Mouse (Mus musculus) embryo, embryonic 9.5 days (tissue): ENCODE measurements around the gene Ano1.

ENCODE experiments used
- DNase-seq: peaks from one replicate; pipeline ENCODE4 v3.0.0-alpha.2; 2017; ENCODE audit errors: extremely low spot score

The Ano1 gene

DNA sequence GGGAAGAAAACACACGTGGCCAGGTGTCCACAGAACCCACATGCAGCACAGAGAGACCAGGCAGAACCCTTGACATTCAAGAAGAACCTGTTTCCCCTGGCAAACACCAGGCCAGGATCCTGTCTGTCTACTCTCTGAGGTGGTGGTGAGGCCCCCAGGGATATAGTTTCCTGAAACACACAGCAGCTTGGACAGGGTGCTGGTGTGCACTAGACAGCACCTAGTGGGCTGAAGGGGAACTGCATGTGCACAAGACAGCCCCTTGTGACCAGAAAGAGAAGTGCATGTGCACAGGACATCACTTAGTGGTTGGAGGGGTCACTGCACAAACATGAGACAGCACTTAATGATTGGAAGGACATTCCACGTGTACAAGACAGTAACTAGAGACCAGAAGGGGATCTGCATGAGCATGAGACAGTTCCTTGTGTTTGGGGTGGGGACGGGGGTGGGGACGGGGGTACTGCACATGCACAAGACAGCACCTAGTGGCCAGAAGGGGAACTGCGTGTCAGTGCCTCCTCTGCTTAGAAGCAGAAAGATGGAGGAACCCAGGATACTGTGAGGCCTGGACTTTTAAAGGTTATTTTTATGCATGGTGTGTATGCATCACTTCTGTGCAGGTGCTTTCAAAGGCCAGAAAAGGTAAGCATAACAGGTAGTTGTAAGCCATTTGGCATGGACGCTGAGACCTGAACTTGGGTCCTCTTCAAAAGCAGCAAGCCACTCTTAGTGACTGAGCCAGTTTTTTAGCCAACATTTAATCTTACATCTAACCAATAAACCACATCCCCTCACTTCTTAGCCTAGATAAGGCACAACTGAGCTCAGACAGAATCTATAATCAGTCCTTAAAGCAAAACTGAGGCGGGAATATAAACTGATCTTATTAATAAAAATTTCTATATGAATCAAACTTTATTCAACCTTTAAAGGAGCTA is 54.7 kb downstream of the Ano1 start:
- peak; percentile 42 for DNase-seq

DNA sequence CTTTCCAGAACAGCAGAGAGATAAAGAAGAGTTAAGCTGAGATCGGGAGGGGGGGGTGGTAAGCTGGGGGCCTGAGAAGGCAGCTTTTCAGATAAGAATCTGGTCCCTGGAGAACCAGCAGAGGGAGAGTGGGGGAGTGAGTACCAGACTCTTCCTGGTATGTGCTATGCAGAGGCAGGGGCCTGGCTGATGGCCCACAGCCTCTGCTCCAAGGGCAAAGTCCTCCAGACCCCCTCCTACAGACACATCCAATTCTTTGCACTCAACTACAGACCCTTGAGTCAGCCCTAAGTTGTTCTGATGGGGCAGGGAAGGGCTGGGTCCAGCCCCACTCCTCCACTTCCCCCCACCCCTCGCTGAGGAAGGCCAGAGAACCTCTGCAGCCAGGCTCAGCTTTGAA is 61.9 kb downstream of the Ano1 start:
- DNase-seq, result no peak

DNA sequence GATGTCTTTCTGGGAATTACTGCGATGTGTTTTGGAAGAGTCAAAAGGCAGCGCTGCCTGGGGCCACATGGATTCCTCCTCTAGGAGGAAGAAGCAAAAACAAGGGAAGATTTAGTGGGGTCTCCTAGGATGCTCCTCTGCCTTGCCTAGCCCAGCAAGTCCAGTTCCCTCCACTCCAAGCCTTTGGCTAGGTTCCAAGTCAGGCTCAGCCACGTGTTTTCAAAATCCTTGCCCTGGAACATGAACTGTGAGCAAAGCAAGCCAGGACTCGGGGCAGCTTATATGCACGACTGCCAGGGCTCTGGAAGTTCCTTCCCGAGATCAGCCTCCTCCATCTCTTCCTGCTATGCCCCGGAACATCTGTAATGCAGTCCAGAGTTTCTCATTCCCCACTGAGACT is 62.6 kb downstream of the Ano1 start:
- no peak for DNase-seq

DNA sequence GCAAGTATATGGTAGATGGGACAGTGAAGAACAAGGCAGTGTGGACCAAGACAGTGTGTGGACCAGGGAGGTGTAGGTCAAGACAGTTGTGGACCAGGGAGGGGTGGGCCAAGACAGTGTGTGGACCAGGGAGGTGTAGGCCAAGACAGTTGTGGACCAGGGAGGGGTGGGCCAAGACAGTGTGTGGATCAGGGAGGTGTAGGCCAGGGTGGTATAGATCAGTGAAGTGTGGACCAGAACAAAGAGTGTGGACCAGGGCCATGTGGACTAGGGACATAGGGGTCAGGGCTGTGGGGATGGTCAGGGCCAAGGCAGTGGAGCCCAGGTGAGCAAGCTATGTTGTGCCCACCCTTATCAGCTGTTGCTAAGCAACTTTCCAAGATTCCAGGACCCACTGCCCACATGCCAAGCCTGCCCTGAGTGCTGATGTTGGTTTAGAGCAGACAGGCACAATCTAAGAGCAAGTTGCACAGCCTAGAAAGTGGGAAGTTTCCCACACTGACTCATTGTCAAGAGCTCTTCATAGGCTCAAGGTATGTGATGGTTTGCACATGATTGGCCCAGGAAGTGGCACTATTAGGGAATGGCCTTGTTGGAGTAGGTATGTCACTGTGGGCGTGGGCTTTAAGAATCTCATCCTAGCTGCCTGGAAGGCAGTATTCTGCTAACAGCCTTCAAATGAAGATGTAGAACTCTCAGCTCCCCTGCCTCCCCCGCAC is 64.0 kb downstream of the Ano1 start:
- DNase-seq, result no peak

DNA sequence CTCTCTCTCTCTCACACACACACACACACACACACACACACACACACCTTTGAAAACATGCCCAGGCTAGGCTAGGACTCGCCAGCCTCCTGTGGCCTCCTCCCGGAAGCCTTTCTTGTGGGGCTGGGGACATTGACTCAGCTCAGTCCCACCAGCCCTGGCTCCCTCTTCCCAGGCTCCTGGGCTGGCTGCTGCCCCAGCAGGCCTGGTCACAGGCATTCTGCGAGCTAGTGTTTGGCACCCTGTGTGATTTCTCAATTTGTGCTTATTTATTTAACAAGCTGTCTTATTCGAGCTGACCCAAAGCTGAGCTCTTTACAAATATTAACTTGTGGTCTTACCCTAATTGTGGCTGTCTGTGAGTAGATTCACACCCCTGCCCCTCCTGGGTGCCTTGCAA is 66.8 kb downstream of the Ano1 start:
- no peak for DNase-seq

DNA sequence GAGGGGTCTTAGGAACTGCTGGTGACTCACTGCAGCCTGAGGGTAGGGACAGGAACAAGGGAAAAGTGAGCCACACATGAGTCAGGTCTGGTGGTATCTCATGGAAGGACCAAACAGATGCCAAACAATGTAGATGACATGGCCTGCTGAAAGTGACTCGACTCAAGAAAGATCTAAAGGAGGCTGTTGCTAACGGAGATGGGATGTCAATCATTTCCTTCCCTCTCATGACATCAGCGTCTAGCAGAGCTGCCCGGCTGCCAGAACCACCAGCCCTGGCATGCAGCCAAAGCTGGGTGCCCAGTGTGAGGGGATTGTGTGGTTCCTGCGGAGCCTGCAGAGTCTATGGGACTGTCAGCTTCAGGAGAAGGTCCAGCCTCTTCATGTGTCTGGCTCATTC is 67.3 kb downstream of the Ano1 start:
- DNase-seq, result no peak

DNA sequence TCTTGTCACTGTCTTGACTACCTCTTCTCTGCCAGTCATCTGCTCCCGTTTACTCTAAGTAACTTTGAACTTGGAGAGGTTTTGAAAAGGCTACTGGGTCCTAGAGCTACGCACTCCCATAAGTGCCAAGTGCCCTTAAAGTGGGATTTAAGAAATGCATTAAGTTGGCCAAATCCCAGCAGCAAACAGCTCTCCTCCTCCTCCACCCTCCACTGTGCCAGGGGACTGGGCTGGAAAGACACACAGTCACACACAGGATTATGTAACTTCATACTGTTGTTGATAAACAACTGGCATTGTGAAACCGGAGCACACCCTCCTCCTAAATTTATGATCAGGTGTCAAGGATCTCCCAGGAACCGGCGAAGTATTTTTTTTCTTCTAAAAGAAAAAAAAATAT is 71.7 kb downstream of the Ano1 start:
- DNase-seq, result no peak

DNA sequence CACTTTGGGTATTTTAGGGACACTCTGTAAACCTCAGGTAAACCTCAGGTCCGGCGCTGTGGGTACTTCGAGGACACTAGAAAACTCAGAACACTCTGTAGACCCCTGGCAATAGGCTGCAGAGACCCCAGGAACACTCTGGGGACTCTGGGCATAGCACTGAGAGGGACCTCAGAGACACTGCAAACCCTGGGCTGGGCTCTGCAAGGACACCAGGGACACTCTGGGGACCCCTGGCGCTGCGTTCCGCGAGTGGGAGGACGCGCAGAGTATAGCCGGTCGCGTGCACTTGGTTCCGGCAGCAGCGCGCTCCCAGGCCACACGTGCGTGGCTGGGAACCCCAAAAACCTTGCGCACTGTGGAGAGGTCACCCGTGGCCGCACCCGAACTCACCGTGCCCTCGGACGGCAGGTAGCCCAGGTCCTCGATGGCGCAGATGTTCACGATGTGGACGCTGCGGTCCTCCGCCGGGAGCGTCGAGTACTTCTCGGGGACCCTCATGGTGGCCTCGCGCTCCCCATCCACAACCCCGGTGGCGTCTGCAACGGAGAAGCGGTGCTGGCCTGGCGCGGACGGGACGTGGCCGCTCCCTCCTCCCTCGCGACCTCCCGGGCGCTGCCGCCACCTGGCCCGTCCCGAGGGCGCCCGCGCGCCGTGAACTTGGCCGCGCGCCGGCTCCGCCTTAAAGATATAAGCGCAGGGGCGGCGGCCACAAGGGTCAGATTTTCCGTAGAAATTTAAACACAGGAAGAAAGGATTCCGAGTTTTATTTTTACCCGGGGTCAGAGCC is 73.3 kb downstream of the Ano1 start:
- no peak for DNase-seq

DNA sequence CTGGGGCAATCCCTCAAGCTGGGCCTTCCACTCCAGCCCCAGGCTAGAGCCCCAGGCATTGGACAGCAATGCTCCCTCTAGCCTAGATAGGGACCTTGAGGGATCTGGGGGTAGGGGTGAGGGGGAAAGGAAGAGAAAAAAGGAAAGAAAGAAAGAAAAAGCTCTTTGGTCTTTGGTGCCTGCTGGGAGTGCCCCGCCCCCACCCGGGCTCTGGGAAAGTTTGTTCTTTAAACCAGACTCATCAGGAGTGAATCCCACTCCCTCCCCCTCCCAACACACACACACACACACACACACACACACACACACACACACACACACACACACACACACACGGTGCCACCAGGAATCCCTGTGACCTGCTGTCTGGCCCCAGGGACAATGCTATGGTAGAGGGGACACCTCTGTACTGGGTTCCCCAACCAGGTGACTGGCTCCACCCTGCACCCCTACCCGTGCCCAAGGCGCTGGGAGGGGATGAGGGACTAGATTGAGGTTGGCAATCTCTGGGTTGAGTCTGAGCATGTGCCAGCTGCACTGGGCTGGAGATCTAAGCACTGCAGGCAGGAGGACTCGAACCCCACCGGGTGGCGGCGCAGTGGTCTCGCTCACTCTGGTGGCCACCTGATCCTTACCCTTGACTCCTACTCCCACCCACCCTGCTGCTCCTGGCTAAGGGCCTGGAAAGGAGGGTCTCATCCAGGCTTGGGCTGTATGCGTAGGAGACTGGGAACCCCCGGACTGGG is 74.3 kb downstream of the Ano1 start:
- no peak for DNase-seq

DNA sequence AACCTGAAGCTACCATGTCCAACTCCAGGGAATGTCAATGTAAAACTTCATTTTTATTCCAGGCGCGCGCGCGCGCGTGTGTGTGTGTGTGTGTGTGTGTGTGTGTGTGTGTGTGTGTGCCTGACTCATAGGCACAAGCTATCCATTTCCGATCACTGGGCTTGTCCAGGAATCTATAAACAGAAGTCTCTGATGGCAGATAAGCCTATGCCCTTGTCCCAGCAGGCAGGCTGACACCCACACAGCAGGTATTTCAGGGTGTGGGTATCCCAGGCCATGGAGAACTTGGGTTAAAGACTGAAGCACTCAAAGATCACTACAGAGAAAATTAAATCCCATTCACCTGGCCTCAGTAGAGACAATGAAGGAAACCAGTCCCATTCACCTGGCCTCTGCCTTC is 76.1 kb downstream of the Ano1 start:
- no peak for DNase-seq

DNA sequence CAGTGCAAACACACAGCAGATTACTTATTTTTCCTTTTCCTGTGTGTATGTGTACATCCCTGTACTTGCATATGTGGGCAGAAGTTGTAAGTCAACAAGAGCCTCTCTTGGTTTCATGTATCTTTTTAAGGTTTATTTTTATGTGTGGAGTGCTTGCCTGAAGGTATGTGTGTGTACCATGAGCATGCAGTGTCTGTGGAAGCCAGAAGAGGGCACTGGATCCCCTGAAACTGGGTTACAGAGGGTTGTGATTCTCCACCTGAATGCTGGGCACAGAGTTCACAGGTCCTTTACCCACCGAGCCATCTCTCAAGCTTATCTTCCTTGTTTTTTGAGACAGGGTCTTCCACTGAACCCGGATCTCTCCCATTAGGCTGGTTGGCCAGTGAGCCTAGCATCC is 81.9 kb downstream of the Ano1 start:
- no peak for DNase-seq

DNA sequence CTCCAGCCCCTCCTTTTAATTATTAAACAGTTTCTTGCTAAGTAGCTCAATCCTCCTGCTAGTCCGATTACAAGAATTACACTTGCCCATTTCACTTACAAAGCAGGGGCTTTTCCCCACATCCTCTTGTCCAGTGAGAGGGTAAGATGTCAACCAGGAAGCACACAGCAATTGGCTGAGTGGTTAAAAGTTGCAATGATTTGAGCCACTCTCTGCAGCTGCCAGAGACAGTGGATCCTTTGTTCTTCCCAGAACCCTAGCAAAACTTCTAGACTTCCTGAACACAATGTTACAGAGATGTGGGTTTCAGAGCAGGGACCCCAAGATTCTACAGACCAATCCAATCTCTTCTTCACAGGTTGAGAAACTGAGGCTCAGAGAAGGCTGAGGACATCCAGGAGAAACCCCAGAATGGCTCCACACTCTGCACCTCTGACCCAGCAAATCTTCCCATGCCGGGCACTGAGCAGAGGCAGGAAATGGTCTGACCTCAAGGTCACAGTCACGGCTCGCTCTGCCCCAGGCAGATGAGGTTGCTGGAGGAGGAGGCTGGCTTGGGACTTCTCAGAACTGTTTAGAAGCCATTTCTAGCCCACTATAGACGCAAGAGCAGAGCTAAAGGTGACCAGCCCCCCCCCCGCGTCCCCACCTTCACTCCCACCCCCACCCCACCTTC is 83.0 kb downstream of the Ano1 start:
- peak; percentile 57 for DNase-seq

DNA sequence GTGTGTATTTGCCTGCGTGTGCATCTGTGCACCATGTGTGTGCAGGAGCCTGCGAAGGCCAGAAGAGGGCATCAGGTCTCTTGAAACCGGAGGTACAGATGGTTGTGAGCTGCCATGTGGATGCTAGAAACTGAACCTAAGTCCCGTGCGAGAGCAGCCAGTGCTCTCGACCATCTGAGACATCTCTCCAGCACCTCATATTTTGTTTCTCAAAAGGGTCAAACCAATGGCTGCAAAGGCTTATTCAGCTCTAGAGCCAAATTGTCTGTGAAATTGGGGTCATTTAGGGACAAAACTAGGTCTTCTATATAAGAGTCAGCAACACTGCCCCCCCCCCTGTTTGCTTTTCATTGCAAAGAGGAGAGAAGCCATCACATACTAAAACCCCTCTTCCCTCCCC is 84.7 kb downstream of the Ano1 start:
- no peak for DNase-seq

DNA sequence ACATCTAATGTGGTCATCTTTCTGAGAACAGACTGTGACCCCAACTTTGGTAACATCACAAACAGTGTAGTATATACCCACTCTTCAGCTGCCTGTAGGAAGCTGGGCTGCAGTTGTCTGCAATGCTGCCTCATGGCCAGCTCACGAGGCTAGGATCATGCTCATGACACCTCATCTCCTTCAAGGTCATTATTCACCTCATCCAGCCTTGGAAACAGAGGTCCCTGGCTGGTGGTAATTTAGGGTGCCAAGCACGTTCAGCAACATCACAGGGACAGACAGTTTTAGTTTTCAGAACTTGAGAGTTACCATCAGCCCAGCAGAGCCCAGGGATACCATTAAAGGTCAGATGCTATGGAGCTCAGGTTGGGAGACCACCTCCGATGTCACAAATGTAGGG is 86.2 kb downstream of the Ano1 start:
- no peak for DNase-seq

DNA sequence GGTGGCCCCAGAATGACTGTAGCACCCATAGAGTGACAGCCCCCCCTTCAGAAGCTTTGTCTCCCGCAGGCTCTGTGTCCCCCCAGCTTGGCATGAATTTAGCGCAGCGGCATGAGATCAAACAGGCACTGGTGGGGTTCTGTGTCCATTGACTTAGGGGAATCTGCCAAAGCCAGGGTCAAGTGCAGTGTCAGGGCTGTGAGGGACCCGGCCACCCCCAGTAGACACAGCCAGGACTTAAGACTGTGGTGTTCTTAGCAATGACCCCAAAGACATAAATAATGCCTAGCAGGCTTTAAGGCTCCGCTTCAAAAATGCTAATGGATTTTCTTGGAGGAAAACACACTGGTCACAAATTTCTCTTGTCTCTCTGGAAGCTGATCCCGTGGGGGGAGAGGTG is 88.2 kb downstream of the Ano1 start:
- DNase-seq, result no peak

DNA sequence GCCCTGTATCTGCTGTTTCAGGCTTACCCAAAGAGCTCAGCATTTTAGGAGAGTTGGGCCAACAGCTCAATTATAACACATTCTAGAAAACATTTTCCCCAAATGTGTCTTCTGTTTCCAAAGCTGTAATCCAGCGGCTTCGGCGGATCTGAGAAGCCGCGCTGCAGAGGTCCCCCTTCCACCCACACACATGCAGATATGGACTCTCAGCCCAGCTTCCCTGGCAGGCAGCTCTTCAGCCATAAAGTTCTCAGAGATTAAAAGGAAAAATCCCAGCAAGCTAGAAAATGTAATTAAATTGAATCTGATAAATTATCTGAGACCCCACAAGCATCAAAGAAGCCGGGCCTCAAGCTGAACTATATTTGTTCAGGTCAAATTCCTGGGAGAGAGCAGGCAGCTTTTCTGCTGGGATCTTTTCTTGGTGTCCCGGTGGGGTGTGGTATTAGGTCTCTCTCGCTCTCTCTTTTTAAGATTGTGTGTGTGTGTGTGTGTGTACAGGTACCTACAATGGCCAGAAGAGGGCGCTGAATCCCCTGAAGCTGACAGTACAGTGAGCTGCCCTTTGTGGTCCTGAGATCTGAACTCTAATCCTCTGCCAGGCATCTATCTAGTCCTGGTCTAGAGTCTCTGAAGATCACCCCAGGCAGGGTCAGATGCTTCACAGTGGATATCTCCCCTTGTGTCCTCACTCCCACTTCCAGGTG is 95.4 kb downstream of the Ano1 start:
- DNase-seq, result no peak

DNA sequence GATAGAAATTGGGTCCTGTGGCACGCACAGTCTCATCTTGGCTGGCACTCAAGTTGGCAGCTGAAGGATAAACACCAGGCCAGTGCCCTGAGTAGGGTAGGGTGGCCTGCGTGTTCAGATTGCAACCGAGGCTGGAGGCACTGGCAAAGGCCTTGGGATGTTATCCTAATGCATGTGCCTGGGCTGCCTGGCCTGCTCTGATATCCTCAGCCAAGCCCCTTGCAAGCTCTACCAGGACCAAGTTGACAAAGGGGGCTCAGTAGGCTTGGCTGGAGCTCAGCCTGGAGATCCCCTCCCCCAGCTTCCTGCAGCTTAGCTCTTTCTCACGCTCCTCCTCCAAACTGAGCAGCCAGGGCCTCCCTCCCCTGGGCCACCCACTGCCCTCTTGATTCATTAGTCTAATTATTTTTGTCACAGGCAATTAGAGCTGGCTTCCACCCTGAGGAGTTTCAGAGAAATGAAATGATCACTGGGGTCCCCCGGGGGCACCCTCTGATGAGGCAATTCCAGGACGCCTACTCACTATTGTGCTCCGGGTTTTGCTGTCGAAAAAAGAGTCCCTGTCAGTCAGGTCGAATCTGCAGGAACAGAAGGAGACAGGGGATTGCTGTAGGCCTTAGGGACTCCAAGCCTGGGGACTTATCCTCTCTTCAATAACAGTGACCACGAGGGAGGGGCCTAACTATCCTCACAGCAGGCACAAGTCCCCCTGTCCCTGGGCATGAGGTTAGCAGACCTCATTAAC is 97.9 kb downstream of the Ano1 start:
- peak; percentile 79 for DNase-seq

DNA sequence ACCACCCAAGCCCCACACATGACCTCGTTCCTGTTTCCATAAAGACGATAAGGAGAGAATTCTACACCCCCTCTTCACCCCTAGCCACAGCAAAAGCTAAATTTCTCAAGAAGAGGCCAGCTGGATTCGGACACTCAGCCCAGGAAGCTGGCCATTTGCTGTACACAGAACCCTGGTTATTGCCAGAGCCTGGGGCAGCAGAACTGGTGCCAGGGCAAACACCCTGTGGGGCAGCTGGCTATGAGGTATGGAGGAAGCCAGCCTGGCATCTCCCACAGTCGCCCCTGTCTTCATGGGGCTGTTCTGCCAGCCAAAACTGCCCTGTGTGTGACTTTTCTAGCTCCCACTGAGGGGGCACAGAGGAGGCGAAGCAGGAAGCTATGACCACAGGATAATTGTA is 104.2 kb downstream of the Ano1 start:
- no peak for DNase-seq

DNA sequence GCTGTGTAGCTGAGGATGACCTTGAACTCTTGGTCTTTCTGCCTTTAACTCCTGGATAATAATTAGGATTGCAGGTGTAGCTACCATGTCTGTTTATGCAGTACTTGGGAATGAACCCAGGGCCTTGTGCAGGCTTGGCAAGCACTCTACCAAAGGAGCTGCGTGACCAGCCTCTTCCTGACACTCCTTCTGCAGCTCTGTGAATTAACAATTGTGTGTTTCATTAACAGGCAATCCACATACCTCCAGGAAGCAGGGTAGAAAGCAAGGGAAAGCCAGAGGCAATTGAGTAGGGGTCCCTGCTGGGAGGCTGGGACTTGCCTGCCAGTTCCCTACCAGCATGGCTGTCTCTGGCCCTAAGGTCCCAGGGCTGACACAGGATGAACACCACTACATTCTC is 111.0 kb downstream of the Ano1 start:
- no peak for DNase-seq

DNA sequence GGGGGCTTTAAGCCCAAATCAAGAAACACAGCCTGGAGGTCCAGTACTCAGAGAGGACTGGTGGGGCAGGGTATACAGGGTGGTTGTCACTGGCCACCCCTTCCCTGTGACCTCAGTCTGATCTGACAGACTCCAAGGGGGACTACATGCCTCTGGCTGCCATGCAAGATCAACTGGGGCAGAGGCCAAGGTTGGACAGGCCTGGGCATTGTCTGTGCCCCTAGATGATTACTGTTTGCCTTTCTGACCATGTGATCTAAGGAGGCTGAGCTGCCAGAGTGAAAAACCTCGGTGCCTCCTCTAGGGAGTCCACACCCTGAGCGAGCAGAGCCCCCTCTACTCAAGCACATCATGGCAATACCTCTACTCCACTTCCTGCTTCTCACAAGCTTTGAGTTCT is 115.8 kb downstream of the Ano1 start:
- DNase-seq, result no peak
